Mouse (Mus musculus): ENCODE data around the gene Krt73. TPM values are rescaled to one million over a fixed set of nuclear protein-coding genes. Genes with fewer than 3 reads are reported as not detected.

The Krt73 gene
- polyA plus RNA-seq (2015; fragmentation: Nextera tagmentation; extraction: Ambion mirVana), result 0.42 and 0.60 TPM in 2 replicates

GRCm38 (mm10) chr15:101802296-101802835 is at the start of gene Krt73:
Gene Krt73 (minus strand): TSS chr15:101802346.
- DNase-seq (ENCODE audit: low spot score), result no peak

GRCm38 (mm10) chr15:101850694-101851093 is 48.5 kb upstream of the Krt73 start, which contains the start of gene Krt1:
Gene Krt1 (minus strand): TSS chr15:101850794.
- DNase-seq (ENCODE audit: low spot score), result no peak

GRCm38 (mm10) chr15:101845971-101846403 is 43.8 kb upstream of the Krt73 start:
- peak; percentile 27 for DNase-seq (ENCODE audit: low spot score)

- no peak for DNase-seq (ENCODE audit: low spot score)
These were observed 41.0 kb upstream of the Krt73 start for GRCm38 (mm10) chr15:101843192-101843591.

GRCm38 (mm10) chr15:101834784-101835328 is 32.7 kb upstream of the Krt73 start:
- no peak for DNase-seq (ENCODE audit: low spot score)

GRCm38 (mm10) chr15:101833131-101833530 is 31.0 kb upstream of the Krt73 start:
- no peak for DNase-seq (ENCODE audit: low spot score)

- DNase-seq (ENCODE audit: low spot score), result no peak
These were observed 27.3 kb upstream of the Krt73 start for GRCm38 (mm10) chr15:101829441-101829840.

GRCm38 (mm10) chr15:101821786-101822185 is 19.6 kb upstream of the Krt73 start:
- DNase-seq (ENCODE audit: low spot score), result no peak

- DNase-seq (ENCODE audit: low spot score), result no peak
These were observed 15.7 kb upstream of the Krt73 start, which contains the start of gene Krt2 for GRCm38 (mm10) chr15:101817875-101818274. Gene Krt2 (minus strand): TSS chr15:101818169.

GRCm38 (mm10) chr15:101803052-101803822 is 1.1 kb upstream of the Krt73 start:
- DNase-seq (ENCODE audit: low spot score), result no peak

- DNase-seq (ENCODE audit: low spot score), result no peak
These were observed 11.3 kb downstream of the Krt73 start for GRCm38 (mm10) chr15:101790867-101791266.

GRCm38 (mm10) chr15:101786360-101786759 is 15.8 kb downstream of the Krt73 start, which contains the start of gene Krt72:
Gene Krt72 (minus strand): TSS chr15:101786460.
- DNase-seq (ENCODE audit: low spot score), result no peak

- no peak for DNase-seq (ENCODE audit: low spot score)
These were observed 28.7 kb downstream of the Krt73 start for GRCm38 (mm10) chr15:101773420-101773819.

GRCm38 (mm10) chr15:101772711-101773081 is 29.4 kb downstream of the Krt73 start:
- peak; percentile 69 for DNase-seq (ENCODE audit: low spot score)

GRCm38 (mm10) chr15:101772080-101772710 is 30.0 kb downstream of the Krt73 start:
- DNase-seq (ENCODE audit: low spot score), result no peak

- DNase-seq (ENCODE audit: low spot score), result no peak
These were observed 31.9 kb downstream of the Krt73 start for GRCm38 (mm10) chr15:101770226-101770625.

Other genes with a start within 250 kb of the Krt73 start
- 0.06 and 0.18 TPM in 2 replicates for gene Krt90, start 239.4 kb downstream of the Krt73 start, polyA plus RNA-seq (2015; fragmentation: Nextera tagmentation; extraction: Ambion mirVana)
- 0.21 and 0.27 TPM in 2 replicates for gene Krt75, start 228.4 kb downstream of the Krt73 start, polyA plus RNA-seq (2015; fragmentation: Nextera tagmentation; extraction: Ambion mirVana)
- not detected in 2 replicates for gene Gm5414, start 174.2 kb downstream of the Krt73 start, polyA plus RNA-seq (2015; fragmentation: Nextera tagmentation; extraction: Ambion mirVana)
- gene Gm5478, start 155.0 kb downstream of the Krt73 start, polyA plus RNA-seq (2015; fragmentation: Nextera tagmentation; extraction: Ambion mirVana), result not detected in 2 replicates
- 0.80 and 0.94 TPM in 2 replicates for gene Krt6b, start 122.1 kb downstream of the Krt73 start, polyA plus RNA-seq (2015; fragmentation: Nextera tagmentation; extraction: Ambion mirVana)
- 3.4 and 7.7 TPM in 2 replicates for gene Krt6a, start 108.0 kb downstream of the Krt73 start, polyA plus RNA-seq (2015; fragmentation: Nextera tagmentation; extraction: Ambion mirVana)
- gene Krt5, start 89.4 kb downstream of the Krt73 start, polyA plus RNA-seq (2015; fragmentation: Nextera tagmentation; extraction: Ambion mirVana), result 110 and 117 TPM in 2 replicates
- gene Krt71, start 59.2 kb downstream of the Krt73 start, polyA plus RNA-seq (2015; fragmentation: Nextera tagmentation; extraction: Ambion mirVana), result 1.5 and 1.7 TPM in 2 replicates
- 0.50 and 0.61 TPM in 2 replicates for gene Krt72, start 15.9 kb downstream of the Krt73 start, polyA plus RNA-seq (2015; fragmentation: Nextera tagmentation; extraction: Ambion mirVana)
- 0.12 and 0.21 TPM in 2 replicates for gene Krt2, start 15.8 kb upstream of the Krt73 start, polyA plus RNA-seq (2015; fragmentation: Nextera tagmentation; extraction: Ambion mirVana)
- 0.45 and 0.65 TPM in 2 replicates for gene Krt1, start 48.4 kb upstream of the Krt73 start, polyA plus RNA-seq (2015; fragmentation: Nextera tagmentation; extraction: Ambion mirVana)
- gene Krt77, start 67.4 kb upstream of the Krt73 start, polyA plus RNA-seq (2015; fragmentation: Nextera tagmentation; extraction: Ambion mirVana), result 0.63 and 0.78 TPM in 2 replicates
- gene Krt76, start 90.6 kb upstream of the Krt73 start, polyA plus RNA-seq (2015; fragmentation: Nextera tagmentation; extraction: Ambion mirVana), result 0.51 and 0.74 TPM in 2 replicates
- gene Krt4, start 122.4 kb upstream of the Krt73 start, polyA plus RNA-seq (2015; fragmentation: Nextera tagmentation; extraction: Ambion mirVana), result 1.2 and 43.4 TPM in 2 replicates
- gene Krt79, start 138.0 kb upstream of the Krt73 start, polyA plus RNA-seq (2015; fragmentation: Nextera tagmentation; extraction: Ambion mirVana), result 0.71 and 0.74 TPM in 2 replicates
- 0.43 and 0.50 TPM in 2 replicates for gene Krt78, start 151.9 kb upstream of the Krt73 start, polyA plus RNA-seq (2015; fragmentation: Nextera tagmentation; extraction: Ambion mirVana)
- gene Krt8, start 202.1 kb upstream of the Krt73 start, polyA plus RNA-seq (2015; fragmentation: Nextera tagmentation; extraction: Ambion mirVana), result 1,106 and 1,123 TPM in 2 replicates
- gene Krt18, start 225.8 kb upstream of the Krt73 start, polyA plus RNA-seq (2015; fragmentation: Nextera tagmentation; extraction: Ambion mirVana), result 1,281 and 1,324 TPM in 2 replicates

Measured in thymus, postnatal 0 days (tissue).